Mouse (Mus musculus): ENCODE measurements around the gene Scamp1.
"Not testable (repeated sequence)": the region's sequence is repeated elsewhere in the genome, so short reads cannot be mapped to it uniquely, and the experiment has no call there.

The Scamp1 gene

GRCm38 (mm10) chr13:94285281-94285871 lies at the start of gene Scamp1:
TSS of gene Scamp1 (minus strand) at chr13:94285857.
- peak; percentile 88 for DNase-seq (ENCODE audit: low read depth, low spot score)

DNA sequence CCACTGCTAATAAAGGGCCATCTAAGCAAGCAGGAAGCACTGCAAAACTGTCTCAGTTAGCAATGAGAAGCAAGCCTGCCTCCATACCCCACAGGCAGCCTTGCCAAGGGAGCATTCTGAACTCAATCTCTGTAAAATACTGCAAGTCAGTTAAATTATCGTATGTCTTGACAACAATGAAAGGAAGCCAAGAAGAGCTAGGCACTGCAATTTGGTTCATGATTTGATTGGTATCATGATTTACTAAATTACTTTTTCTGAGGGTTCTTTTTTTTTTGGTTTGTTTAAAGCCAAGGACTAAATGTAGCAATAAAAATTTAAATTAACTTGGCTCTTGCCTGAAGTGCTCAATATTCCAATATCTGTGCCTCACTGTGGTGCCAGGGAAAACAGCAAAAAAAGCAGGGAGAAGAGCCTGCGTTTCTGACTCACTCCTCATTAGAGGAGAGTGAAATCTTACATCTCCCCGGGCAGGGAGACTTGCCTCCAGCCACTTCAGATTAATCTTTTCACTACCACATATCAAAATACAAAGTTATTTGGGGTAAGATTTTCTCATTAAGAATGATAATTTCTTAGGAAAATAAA lies 44.8 kb upstream of the Scamp1 start:
- DNase-seq (ENCODE audit: low read depth, low spot score): no peak

DNA sequence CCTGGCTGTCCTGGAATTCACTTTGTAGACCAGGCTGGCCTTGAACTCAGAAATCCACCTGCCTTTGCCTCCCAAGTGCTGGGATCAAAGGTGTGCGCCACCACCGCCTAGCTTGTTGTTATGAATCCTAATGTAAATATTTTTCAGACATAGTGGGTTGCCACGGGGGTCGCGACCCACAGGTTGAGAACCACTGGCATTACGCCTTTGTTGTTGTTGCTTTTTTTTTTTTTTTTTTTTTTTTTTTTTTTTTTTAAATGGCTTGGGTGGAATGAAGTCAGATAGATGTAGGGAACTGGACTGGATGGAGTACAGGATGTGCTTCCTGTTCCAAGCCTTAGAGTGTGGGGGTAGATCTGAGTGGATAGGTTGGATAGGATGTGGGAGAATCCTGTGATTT lies 43.3 kb upstream of the Scamp1 start:
- DNase-seq (ENCODE audit: low read depth, low spot score): not testable (repeated sequence)

DNA sequence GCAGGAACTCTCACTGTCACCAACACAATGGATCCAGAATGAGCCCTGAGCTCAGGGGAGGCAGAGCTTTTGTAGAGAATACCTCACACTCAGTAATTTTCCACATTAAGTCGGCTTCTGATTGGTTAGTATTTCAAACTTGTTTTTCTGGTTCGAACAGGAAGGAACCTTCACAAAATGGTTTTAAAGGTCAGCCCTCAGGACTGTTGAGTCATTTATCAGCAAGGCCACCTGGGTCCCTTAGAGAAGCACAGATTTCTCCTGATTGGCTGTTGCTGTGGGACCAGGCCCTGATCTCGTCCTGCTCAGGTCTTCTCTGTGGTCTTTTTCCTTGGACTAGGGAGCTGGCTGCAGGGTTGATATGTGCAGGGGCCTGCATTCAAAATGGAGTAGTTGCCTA lies 42.4 kb upstream of the Scamp1 start:
- DNase-seq (ENCODE audit: low read depth, low spot score): no peak

GRCm38 (mm10) chr13:94322475-94322874 lies 36.8 kb upstream of the Scamp1 start:
- no peak for DNase-seq (ENCODE audit: low read depth, low spot score)

GRCm38 (mm10) chr13:94321094-94321792 lies 35.6 kb upstream of the Scamp1 start:
- DNase-seq (ENCODE audit: low read depth, low spot score): no peak

DNA sequence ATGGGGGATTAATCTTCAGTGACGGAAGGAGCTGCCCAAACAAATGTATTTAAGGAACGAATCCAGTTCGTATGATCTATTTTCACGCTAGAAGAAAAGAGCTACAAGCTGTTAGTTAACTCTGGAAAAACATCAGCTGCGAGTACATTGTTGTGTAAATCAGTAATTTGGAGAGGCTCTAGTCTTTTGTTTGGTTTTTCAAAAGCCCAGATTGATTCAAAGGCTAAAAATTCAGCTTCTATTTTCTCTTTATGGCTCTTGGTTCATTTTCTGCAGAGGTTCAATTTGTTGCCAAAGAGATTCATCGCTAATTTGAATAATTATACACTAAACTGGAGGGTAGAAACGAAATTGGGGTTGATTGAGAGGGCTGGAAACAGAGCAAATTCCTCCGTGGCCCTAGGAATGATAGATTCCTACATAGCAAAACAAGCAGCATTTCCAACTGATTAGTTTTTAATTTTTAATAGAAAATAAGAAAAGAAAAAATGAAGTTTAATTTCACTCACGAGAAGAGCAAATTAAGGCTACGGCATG lies 31.4 kb upstream of the Scamp1 start:
- DNase-seq (ENCODE audit: low read depth, low spot score): no peak

DNA sequence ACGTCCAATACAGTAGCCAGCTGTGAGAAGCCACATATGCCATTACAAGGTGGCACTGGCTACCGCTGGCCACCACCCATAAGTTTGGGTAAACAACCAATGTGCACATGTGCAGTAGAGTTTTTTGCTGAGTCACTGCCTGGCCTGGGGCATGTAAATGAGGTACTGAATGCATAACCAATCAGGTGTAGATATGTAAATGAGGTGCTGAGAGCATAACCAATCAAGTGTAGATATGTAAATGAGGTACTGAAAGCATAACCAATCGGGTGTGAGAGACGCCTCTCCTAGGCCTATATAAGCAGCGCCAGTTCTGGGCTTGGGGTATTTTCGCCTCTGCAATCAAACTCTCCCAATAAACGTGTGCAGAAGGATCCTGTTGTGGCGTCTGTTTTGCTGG lies 27.2 kb upstream of the Scamp1 start:
- not testable (repeated sequence) for DNase-seq (ENCODE audit: low read depth, low spot score)

DNA sequence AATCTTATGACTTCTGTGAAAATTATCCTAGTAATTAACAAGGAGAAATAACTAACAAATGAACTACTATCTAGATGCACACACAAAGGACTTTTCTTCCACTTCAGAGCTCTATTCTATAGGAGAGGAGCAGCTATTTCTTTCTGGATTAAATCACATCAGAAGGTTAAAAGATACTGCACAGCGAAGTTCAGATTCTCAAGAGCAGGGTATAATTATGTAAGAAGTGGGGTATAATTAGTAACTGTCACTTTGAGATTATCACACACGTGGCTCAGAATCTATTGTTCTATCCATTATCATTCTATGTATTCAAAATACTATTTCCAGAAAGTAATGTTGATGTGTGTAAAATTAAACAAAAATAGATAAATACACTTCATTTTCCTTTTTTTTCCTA lies 22.6 kb upstream of the Scamp1 start:
- no peak for DNase-seq (ENCODE audit: low read depth, low spot score)

GRCm38 (mm10) chr13:94307531-94307930 lies 21.9 kb upstream of the Scamp1 start:
- DNase-seq (ENCODE audit: low read depth, low spot score): no peak

GRCm38 (mm10) chr13:94306968-94307289 lies 21.3 kb upstream of the Scamp1 start:
- DNase-seq (ENCODE audit: low read depth, low spot score): no peak

- DNase-seq (ENCODE audit: low read depth, low spot score): peak; percentile 26
Observed at GRCm38 (mm10) chr13:94306277-94306967, 20.8 kb upstream of the Scamp1 start.

- DNase-seq (ENCODE audit: low read depth, low spot score): no peak
Observed at GRCm38 (mm10) chr13:94300946-94301538, 15.4 kb upstream of the Scamp1 start.

- DNase-seq (ENCODE audit: low read depth, low spot score): no peak
Observed at GRCm38 (mm10) chr13:94300232-94300631, 14.6 kb upstream of the Scamp1 start.

DNA sequence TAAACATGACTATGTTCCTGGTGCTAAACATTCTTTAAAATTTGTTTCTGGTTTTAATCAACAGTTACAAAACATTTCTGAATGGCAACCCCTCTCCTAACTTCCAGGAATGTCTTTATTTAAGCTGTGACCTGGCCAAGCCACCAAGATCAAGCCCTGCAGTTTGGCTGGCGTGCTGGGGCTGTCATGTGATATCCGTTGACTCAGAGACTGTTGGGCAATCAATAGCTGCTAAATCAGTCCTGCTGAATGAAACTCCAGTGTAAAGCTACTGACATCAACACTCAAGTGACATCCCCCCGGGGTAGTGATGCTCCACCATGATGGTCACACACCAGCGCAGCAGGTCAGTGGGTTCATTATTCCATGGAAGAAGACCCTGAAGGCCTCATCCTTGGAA lies 12.7 kb upstream of the Scamp1 start:
- DNase-seq (ENCODE audit: low read depth, low spot score): no peak

GRCm38 (mm10) chr13:94296371-94296770 lies 10.7 kb upstream of the Scamp1 start:
- DNase-seq (ENCODE audit: low read depth, low spot score): no peak

GRCm38 (mm10) chr13:94295922-94296321 lies 10.3 kb upstream of the Scamp1 start:
- DNase-seq (ENCODE audit: low read depth, low spot score): no peak

GRCm38 (mm10) chr13:94294886-94295285 lies 9.2 kb upstream of the Scamp1 start:
- DNase-seq (ENCODE audit: low read depth, low spot score): no peak

DNA sequence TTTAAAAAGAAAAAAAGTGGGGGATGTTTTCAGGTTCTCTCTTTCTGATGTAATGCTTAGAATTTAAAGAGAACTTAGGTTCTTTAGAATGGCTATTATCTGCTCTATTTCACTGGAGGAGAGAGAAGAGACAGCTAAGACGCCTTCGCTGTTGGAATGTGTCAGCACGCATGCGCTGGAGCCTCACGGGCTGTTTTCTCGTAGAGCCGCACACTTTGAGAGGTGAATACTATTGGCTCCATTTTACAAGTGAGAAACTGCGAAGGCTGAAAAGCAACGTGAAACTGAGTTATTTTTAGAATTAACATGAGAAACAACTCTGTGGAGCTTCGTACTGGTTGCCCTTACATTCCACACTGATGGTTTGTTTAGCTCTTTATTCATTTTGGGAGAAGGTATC lies 8.3 kb upstream of the Scamp1 start:
- no peak for DNase-seq (ENCODE audit: low read depth, low spot score)

- DNase-seq (ENCODE audit: low read depth, low spot score): no peak
Observed at GRCm38 (mm10) chr13:94286195-94286594, 538 bp upstream of the Scamp1 start.

- DNase-seq (ENCODE audit: low read depth, low spot score): peak; percentile 63
Observed at GRCm38 (mm10) chr13:94284543-94285269, 951 bp downstream of the Scamp1 start.
